20 mouse cellular contexts compared by ENCODE assay signal in the genomic region with DNA sequence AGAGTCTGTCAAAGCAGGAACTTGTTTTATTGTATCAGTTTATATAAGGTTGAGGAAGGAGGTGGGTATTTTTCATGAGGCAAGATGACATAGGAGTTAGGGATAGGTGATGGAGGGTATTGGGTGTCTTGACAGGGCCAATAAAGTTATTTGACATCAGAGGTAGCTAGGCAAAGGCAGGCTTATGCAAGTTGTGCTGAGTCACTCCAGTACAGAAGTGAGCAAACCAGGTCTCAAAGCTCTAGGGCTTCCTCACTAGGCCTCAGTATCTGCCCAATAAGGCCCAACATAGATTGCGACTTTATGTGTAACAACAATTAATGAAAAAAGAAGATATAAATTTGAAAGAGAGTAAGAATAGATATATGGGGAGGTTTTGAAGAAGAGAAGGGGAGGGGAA.
DNase-seq lines count a peak whose midpoint lies in the region; TF ChIP-seq lines count a peak whose summit lies in the region.
"Had no signal": no experiment of that assay in that cellular context is flagged by ENCODE, and none has a peak within 500 bp of the region (broad histone marks: within the 10 kb centered on the region; RNA-seq: fewer than 3 reads in every experiment).

No protein-coding gene starts in this region.

- TF ChIP-seq EP300 in MEL (IDR thresholded peaks at IDR 0.05; ENCODE audit: low read depth in 1 of 2, low read length in 2 of 2), result peak in 1 of 2 experiments; percentile 30; a peak in 1 of 4 replicates

- no peak for TF ChIP-seq POLR2A in MEL (IDR thresholded peaks at IDR 0.05; ENCODE audit: control insufficient read depth in 1 of 2, insufficient read depth in 1 of 2, low read depth in 1 of 2, low read length in 2 of 2, poor library complexity in 1 of 2)

- no peak for TF ChIP-seq RAD21 in MEL (IDR thresholded peaks at IDR 0.05; ENCODE audit: low read depth, low read length)

- peaks cover 0 to 12% of the 10 kb centered on the region in 2 experiments; a peak in 2 of 4 replicates for H3K36me3 ChIP-seq in MEL (ENCODE audit: control insufficient read depth in 1 of 2, insufficient read depth in 2 of 2, low read length in 2 of 2)
- H3K36me3 ChIP-seq: embryonic facial prominence, embryonic 10.5 days; embryonic facial prominence, embryonic 12.5 days; forebrain, embryonic 15.5 days had no signal

- no peak overlapping the region for H3K4me3 ChIP-seq in MEL (ENCODE audit: control insufficient read depth in 1 of 2, insufficient read depth in 1 of 2, low read depth in 2 of 2, low read length in 2 of 2)
- H3K4me3 ChIP-seq: embryonic facial prominence, embryonic 10.5 days; embryonic facial prominence, embryonic 12.5 days; forebrain, embryonic 13.5 days; forebrain, embryonic 15.5 days had no signal

- no peak for TF ChIP-seq CTCF in MEL (IDR thresholded peaks at IDR 0.05 in 2 of 3, conservative IDR thresholded peaks at IDR 0.05 in 1 of 3; ENCODE audit: control insufficient read depth in 1 of 3, insufficient read depth in 1 of 3, low read depth in 2 of 3, low read length in 3 of 3, poor library complexity in 1 of 3, severe bottlenecking in 1 of 3)

- no peak overlapping the region for H3K9ac ChIP-seq in MEL (ENCODE audit: control insufficient read depth, low read depth, low read length, poor library complexity, severe bottlenecking)
- H3K9ac ChIP-seq: embryonic facial prominence, embryonic 12.5 days; forebrain, embryonic 13.5 days; forebrain, embryonic 15.5 days; forebrain, postnatal 0 days had no signal

- peaks cover 4 to 9% of the 10 kb centered on the region in 2 experiments; a peak in 3 of 4 replicates for H3K4me1 ChIP-seq in MEL (ENCODE audit: control insufficient read depth in 1 of 2, insufficient read depth in 2 of 2, low read length in 2 of 2)
- H3K4me1 ChIP-seq: embryonic facial prominence, embryonic 10.5 days; embryonic facial prominence, embryonic 12.5 days; forebrain, embryonic 13.5 days; forebrain, embryonic 15.5 days had no signal

- no peaks in the 10 kb centered on the region for H3K9me3 ChIP-seq in MEL (replicated peaks; ENCODE audit: insufficient read depth, low read length)
- H3K9me3 ChIP-seq: embryonic facial prominence, embryonic 10.5 days; embryonic facial prominence, embryonic 12.5 days; forebrain, embryonic 13.5 days; forebrain, embryonic 15.5 days had no signal

- no peaks in the 10 kb centered on the region for H3K27me3 ChIP-seq in MEL (ENCODE audit: control insufficient read depth in 1 of 2, insufficient read depth in 2 of 2, low read length in 2 of 2)
- H3K27me3 ChIP-seq: CH12.LX; embryonic facial prominence, embryonic 12.5 days; forebrain, embryonic 13.5 days; forebrain, embryonic 15.5 days had no signal

- intact Hi-C loops in heart, postnatal 36 days (cut with DNase I), result no loop called here
- intact Hi-C loops in gastrocnemius, postnatal 14 days (cut with DNase I; ENCODE audit: low total_unique reads), result no loop called here

- H3K79me2 ChIP-seq in MEL (ENCODE audit: control insufficient read depth, insufficient read depth, low read length, poor library complexity), result no peaks in the 10 kb centered on the region

- DNase-seq in heart, adult 11 months, result peak; percentile 4
- DNase-seq in heart, postnatal 36 days, result no peak
- DNase-seq in MEL (ENCODE audit: low read depth, low spot score), result peak; percentile 77
- no peak for DNase-seq in gastrocnemius, postnatal 14 days
- DNase-seq in adrenal gland, adult 18-20 months (ENCODE audit: low spot score in 2 of 2), result no peak
- DNase-seq: adrenal gland, adult 2 months; adrenal gland, postnatal 10 days; adrenal gland, postnatal 25 days; B cell, adult 2 months; cerebellum, adult 11 months; cerebellum, adult 18-20 months; cerebellum, adult 8-10 months; cerebellum, adult 9-11 months; cerebellum, postnatal 14 days; forebrain, postnatal 0 days had no signal

- H3K27ac ChIP-seq in MEL (ENCODE audit: control insufficient read depth, low read depth, low read length), result no peak overlapping the region
- H3K27ac ChIP-seq: embryonic facial prominence, embryonic 10.5 days; embryonic facial prominence, embryonic 12.5 days; forebrain, embryonic 13.5 days; forebrain, embryonic 15.5 days had no signal

TF ChIP-seq in MEL, 35 proteins besides CTCF, POLR2A, EP300 and RAD21:
- TF ChIP-seq NELFE (IDR thresholded peaks at IDR 0.05; ENCODE audit: low read depth, low read length), result no peak
- TF ChIP-seq TBP (IDR thresholded peaks at IDR 0.05; ENCODE audit: low read depth, low read length), result 0 out of 2 replicates have a peak, but pooled peaks have one; percentile 40
- peak; percentile 47; the same call in 1 of the 2 replicates for TF ChIP-seq MAFK (IDR thresholded peaks at IDR 0.05; ENCODE audit: borderline replicate concordance, low read depth, low read length)
- TF ChIP-seq HCFC1 (IDR thresholded peaks at IDR 0.05; ENCODE audit: low read depth, low read length), result no peak
- TF ChIP-seq GABPA (IDR thresholded peaks at IDR 0.05; ENCODE audit: low read depth, low read length), result 0 out of 2 replicates have a peak, but pooled peaks have one; percentile 46

Comparison
In these comparisons a context has a peak if more than half of its experiments do, and no peak if none do; other contexts are left out.
1. DNase-seq: peak in heart, adult 11 months (single experiment) and MEL (single experiment); none in heart, postnatal 36 days (0 of 2), gastrocnemius, postnatal 14 days (single experiment) and adrenal gland, adult 18-20 months (0 of 2).